Mouse (Mus musculus) telencephalon, adult 2 months (tissue): ENCODE results near the gene Ppef2.

ENCODE experiments used
- DNase-seq: peaks from one replicate; pipeline ENCODE4 v3.0.0-alpha.2; 2011; ENCODE audit warnings: low read depth, low spot score

Gene Ppef2

GRCm38 (mm10) chr5:92256218-92256617, at the start of gene Ppef2:
Ppef2 (minus strand) TSS chr5:92256278.
- no peak for DNase-seq

GRCm38 (mm10) chr5:92304291-92304690, 48.2 kb upstream of the Ppef2 start:
- no peak for DNase-seq

GRCm38 (mm10) chr5:92302149-92302840, 46.2 kb upstream of the Ppef2 start:
- DNase-seq: no peak

GRCm38 (mm10) chr5:92294525-92294924, 38.4 kb upstream of the Ppef2 start:
- DNase-seq: no peak

- no peak for DNase-seq
Observed at GRCm38 (mm10) chr5:92291652-92292414, 35.8 kb upstream of the Ppef2 start.

- DNase-seq: no peak
Observed at GRCm38 (mm10) chr5:92287840-92288239, 31.8 kb upstream of the Ppef2 start.

- no peak for DNase-seq
Observed at GRCm38 (mm10) chr5:92283107-92283506, 27.0 kb upstream of the Ppef2 start.

GRCm38 (mm10) chr5:92282571-92282970, 26.5 kb upstream of the Ppef2 start:
- no peak for DNase-seq

- peak; percentile 13 for DNase-seq
Observed at GRCm38 (mm10) chr5:92278942-92279537, 23.0 kb upstream of the Ppef2 start.

- peak; percentile 54 for DNase-seq
Observed at GRCm38 (mm10) chr5:92277437-92278394, 21.6 kb upstream of the Ppef2 start, which contains the start of gene Naaa. Naaa (minus strand) TSS chr5:92278170.

- no peak for DNase-seq
Observed at GRCm38 (mm10) chr5:92270496-92270895, 14.4 kb upstream of the Ppef2 start.

- peak; percentile 55 for DNase-seq
Observed at GRCm38 (mm10) chr5:92263761-92264359, 7.8 kb upstream of the Ppef2 start.

GRCm38 (mm10) chr5:92262646-92263045, 6.6 kb upstream of the Ppef2 start:
- DNase-seq: no peak

GRCm38 (mm10) chr5:92254476-92254875, 1.6 kb downstream of the Ppef2 start:
- DNase-seq: no peak

GRCm38 (mm10) chr5:92252797-92253343, 3.2 kb downstream of the Ppef2 start:
- DNase-seq: no peak

- DNase-seq: no peak
Observed at GRCm38 (mm10) chr5:92252031-92252430, 4.0 kb downstream of the Ppef2 start.

GRCm38 (mm10) chr5:92248614-92249013, 7.5 kb downstream of the Ppef2 start:
- no peak for DNase-seq

GRCm38 (mm10) chr5:92245483-92245882, 10.6 kb downstream of the Ppef2 start:
- no peak for DNase-seq

GRCm38 (mm10) chr5:92244900-92245299, 11.2 kb downstream of the Ppef2 start:
- DNase-seq: no peak

- peak; percentile 69 for DNase-seq
Observed at GRCm38 (mm10) chr5:92240769-92241168, 15.3 kb downstream of the Ppef2 start.
